Mouse (Mus musculus) limb, embryonic 10.5 days (tissue): ENCODE measurements around the gene Slc26a6. TPM values are rescaled to one million over a fixed set of nuclear protein-coding genes. Genes with fewer than 3 reads are reported as not detected.

Source experiments
- DNase-seq: peaks from one replicate; pipeline ENCODE4 v3.0.0-alpha.2; 2017; ENCODE audit warnings: low spot score
- H3K27ac ChIP-seq: fragments of 300-500 bp; sonication (generic); 2 replicates; pipeline ENCODE4 v1.5.1; 2016; ENCODE audit warnings: mild to moderate bottlenecking
- H3K27me3 ChIP-seq: fragments of 300-500 bp; sonication (generic); 2 replicates; pipeline ENCODE4 v1.6.1; 2016; ENCODE audit warnings: low read depth, mild to moderate bottlenecking; ENCODE audit not compliant: poor library complexity, severe bottlenecking
- H3K36me3 ChIP-seq: fragments of 300-500 bp; sonication (generic); 2 replicates; pipeline ENCODE4 v1.6.1; 2016; ENCODE audit warnings: mild to moderate bottlenecking, moderate library complexity
- H3K4me1 ChIP-seq: fragments of 300-500 bp; sonication (generic); 2 replicates; pipeline ENCODE4 v1.6.1; 2016
- H3K4me3 ChIP-seq: fragments of 300-500 bp; sonication (generic); 2 replicates; pipeline ENCODE4 v1.5.1; 2016; ENCODE audit warnings: mild to moderate bottlenecking, moderate library complexity
- H3K9me3 ChIP-seq: fragments of 300-500 bp; sonication (generic); replicated peaks from 2 replicates; pipeline ENCODE4 v1.6.1; 2016; ENCODE audit warnings: mild to moderate bottlenecking
- WGBS: fragments of 180-500 bp; shearing (Covaris S2); methylation state at CpG from one replicate; pipeline ENCODE4 v1.1.7; 2016; 5-methylcytosine and 5-hydroxymethylcytosine counted together
- polyA plus RNA-seq: library from polyadenylated mRNA; unstranded; fragments of >200 nt; fragmentation: Nextera tagmentation; extraction: Ambion mirVana; gene quantifications from 2 replicates; pipeline ENCODE4 v1.2.1, GENCODE M21; 2016

Slc26a6 gene
- polyA plus RNA-seq, 1 experiment from 2014 or later: 13.7 TPM

DNA sequence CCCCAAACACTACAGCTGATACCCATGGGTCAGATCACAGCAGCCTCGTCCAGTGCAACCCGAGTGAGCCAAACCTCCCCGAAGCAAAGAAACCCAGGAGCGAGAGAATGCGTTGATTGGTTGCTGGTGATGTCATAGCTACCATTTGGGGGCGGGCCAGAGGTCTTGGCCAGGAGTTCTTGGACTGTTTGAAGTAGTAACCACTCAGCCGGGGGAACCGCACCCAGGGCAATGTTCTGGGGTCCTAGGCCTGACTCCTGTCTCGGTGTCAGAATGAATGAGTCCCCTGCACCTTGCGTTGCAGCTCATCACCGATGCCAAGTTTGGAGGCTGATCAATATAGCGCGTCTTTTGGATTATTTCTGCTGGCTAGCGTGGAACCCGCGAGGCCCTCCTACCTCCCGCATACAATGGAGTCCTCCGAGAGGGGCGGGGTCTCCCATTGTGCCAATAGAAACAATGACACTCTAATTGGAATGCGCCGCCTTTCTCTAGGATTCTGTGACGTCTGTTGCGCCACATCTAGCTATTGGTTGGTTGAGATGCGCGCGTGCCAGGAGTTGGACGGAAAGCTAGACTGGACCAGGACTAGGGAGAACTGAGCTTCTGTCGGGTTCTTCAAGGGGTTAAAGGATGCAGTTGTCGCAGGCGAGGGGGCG is 28.2 kb upstream of the Slc26a6 start:
- no peak overlapping the region for H3K27ac ChIP-seq
- H3K9me3 ChIP-seq: no peaks in the 10 kb centered on the region
- H3K36me3 ChIP-seq: no peaks in the 10 kb centered on the region
- H3K4me3 ChIP-seq: no peak overlapping the region; the same call in 1 of the 2 replicates
- peaks cover 26% of the 10 kb centered on the region for H3K4me1 ChIP-seq
- WGBS: 1% methylated on average over 31 of the region's 31 CpGs
- no peak for DNase-seq
- peaks cover 73% of the 10 kb centered on the region for H3K27me3 ChIP-seq

DNA sequence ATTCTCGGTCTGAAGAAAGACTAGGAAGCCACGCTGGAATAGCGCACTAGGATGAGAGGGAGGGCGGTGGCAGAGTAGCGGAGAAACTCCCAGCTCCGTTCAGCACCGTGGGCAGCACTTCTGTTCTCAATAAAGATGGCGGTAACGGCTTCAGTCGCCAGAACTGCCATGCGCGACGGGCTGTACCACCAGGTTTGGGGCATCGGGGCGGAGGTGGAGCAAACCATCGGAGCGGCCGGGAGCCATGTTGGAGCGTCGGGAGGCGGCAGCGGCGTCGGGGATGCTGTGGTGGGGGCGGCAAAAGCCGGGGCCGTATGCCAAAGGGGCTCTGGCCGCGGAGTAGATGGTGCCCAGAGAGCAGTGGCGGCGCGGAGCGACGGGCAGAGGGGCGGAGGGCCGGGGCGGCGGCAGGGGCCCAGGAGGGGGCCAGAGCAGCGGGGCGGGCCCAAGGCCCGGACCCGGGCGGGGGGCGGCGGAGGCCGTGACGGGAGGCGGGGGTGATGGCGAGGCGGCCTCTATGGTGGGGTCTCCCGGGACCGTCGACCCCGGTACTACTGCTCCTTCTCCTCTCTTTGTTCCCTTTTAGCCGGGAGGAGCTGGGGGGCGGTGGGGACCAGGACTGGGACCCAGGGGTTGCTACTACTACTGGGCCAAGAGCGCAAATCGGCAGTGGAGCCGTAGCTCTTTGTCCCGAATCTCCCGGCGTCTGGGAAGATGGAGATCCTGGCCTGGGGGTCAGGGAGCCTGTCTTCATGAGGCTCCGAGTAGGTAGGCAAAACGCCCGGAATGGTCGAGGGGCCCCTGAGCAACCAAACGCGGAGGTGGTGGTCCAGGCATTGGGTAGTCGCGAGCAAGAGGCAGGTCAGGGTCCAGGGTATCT is 27.0 kb upstream of the Slc26a6 start, which contains the start of gene Celsr3:
TSS of gene Celsr3 (plus strand) at position 501 of the 880 bp plus-strand sequence.
- Histone ChIP-seq H3K4me3 (peak within 1 kb of the TSS; percentile 57), H3K36me3 (no peaks in the 10 kb centered on the region), H3K4me1 (peaks cover 26% of the 10 kb centered on the region), H3K27ac (no peak within 1 kb of the TSS), H3K27me3 (peaks cover 85% of the 10 kb centered on the region), H3K9me3 (no peaks in the 10 kb centered on the region)
- peak; percentile 87 for DNase-seq
- 2% methylated on average over 69 of the region's 70 CpGs for WGBS

DNA sequence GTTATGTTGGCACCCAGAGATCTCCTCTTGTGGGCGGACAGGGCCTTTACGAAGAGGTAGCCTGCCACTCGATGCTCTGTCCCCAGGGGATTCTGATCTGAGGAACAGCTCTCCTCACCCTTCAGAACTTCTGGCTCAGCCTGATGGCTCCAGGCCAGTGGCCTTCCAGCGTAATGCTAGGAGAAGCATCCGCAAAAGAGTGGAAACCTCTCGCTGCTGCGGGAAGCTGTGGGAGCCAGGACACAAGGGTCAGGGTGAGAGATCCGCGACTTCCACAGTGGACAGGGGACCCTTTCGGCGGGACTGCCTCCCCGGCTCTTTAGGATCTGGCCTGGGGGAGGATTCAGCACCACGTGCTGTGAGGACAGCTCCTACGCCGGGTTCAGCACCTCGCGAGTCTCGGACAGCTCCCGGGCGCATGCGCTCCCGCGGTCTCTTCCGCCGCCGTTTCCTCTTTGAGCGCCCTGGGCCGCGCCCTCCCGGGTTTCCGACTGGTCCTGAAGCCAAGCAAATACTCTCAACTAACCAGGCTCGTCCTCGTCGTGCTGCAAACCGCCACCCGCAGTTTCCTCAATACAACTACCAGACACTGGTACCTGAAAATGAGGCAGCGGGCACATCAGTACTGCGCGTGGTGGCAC is 26.3 kb upstream of the Slc26a6 start:
- H3K4me1 ChIP-seq: peaks cover 31% of the 10 kb centered on the region
- no peaks in the 10 kb centered on the region for H3K9me3 ChIP-seq
- WGBS: 3% methylated on average over 39 of the region's 39 CpGs
- peaks cover 92% of the 10 kb centered on the region for H3K27me3 ChIP-seq
- no peak overlapping the region for H3K27ac ChIP-seq
- DNase-seq: peak; percentile 91
- no peaks in the 10 kb centered on the region for H3K36me3 ChIP-seq
- H3K4me3 ChIP-seq: peak overlapping the region; percentile 51

DNA sequence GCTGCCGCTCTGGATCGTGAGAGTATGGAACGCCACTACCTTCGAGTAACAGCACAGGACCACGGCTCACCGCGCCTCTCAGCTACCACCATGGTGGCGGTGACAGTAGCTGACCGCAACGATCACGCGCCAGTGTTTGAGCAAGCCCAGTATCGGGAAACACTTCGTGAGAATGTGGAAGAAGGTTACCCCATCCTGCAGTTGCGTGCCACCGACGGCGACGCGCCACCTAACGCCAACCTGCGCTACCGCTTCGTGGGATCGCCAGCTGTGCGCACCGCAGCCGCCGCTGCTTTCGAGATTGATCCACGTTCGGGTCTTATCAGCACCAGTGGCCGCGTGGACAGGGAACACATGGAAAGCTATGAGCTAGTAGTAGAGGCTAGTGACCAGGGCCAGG is 25.6 kb upstream of the Slc26a6 start:
- peaks cover 38% of the 10 kb centered on the region for H3K4me1 ChIP-seq

DNA sequence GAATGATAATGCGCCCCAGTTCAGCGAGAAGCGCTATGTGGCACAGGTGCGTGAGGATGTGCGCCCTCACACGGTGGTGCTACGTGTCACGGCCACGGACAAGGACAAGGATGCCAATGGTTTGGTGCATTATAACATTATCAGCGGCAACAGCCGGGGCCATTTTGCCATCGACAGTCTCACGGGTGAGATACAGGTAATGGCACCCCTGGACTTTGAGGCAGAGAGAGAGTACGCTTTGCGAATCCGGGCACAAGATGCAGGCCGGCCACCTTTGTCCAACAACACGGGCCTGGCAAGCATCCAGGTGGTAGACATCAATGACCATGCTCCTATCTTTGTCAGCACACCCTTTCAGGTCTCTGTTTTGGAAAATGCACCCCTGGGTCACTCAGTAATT is 25.2 kb upstream of the Slc26a6 start:
- 68% methylated on average over 18 of the region's 18 CpGs for WGBS
- H3K4me1 ChIP-seq: peaks cover 42% of the 10 kb centered on the region
- no peak overlapping the region for H3K27ac ChIP-seq
- no peaks in the 10 kb centered on the region for H3K9me3 ChIP-seq
- H3K36me3 ChIP-seq: no peaks in the 10 kb centered on the region
- H3K4me3 ChIP-seq: no peak overlapping the region
- DNase-seq: no peak
- peaks cover 100% of the 10 kb centered on the region for H3K27me3 ChIP-seq

More for the DNA sequence above, 25.6 kb upstream of the Slc26a6 start:
- DNase-seq: no peak
- Histone ChIP-seq H3K36me3 (no peaks in the 10 kb centered on the region), H3K4me3 (peak overlapping the region; percentile 51), H3K27ac (no peak overlapping the region), H3K27me3 (peaks cover 99% of the 10 kb centered on the region), H3K9me3 (no peaks in the 10 kb centered on the region)
- WGBS: 15% methylated on average over 34 of the region's 34 CpGs

DNA sequence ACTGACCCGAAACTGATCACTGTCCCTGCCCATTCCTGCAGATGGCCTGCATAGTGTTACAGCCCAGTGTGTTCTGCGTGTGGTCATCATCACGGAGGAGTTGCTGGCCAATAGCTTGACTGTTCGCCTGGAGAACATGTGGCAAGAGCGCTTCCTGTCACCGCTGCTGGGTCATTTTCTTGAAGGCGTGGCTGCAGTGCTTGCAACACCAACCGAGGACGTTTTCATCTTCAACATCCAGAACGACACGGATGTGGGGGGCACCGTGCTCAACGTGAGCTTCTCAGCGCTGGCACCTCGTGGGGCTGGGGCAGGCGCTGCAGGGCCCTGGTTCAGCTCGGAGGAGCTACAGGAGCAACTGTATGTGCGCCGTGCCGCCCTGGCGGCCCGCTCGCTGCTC is 21.4 kb upstream of the Slc26a6 start:
- WGBS: 8% methylated on average over 23 of the region's 23 CpGs
- H3K36me3 ChIP-seq: no peaks in the 10 kb centered on the region
- H3K9me3 ChIP-seq: no peaks in the 10 kb centered on the region
- H3K4me1 ChIP-seq: peaks cover 26% of the 10 kb centered on the region
- H3K4me3 ChIP-seq: peak overlapping the region; percentile 61
- no peak for DNase-seq
- peaks cover 80% of the 10 kb centered on the region for H3K27me3 ChIP-seq
- no peak overlapping the region for H3K27ac ChIP-seq

DNA sequence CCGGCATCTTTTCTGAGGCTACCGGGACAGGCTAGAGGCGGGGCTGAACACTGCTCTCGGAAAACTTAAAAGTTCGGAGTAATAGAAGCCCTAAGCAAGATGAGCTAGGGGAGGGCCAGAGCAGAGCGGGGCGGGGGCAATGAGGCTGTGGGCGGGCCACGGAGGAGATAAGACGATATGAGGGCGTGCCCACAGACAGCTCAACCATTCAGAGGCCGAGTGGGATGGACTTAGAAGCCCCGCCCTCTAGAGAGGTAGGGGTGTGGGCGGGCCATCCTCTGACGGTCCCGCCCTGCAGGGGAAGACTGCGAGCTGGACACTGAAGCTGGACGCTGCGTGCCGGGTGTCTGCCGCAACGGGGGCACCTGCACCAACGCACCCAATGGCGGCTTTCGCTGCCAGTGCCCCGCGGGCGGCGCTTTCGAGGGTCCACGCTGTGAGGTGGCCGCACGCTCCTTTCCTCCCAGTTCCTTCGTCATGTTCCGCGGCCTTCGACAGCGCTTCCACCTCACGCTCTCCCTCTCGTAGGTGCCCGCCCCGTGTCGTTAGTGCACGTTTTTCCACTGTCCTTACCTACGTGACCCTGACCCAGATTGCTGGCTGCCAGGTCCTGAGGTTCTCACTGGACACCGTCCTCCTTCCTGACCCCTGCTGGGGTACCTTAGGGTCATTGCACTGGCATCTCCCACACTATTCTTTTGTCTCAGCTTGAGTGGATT is 20.5 kb upstream of the Slc26a6 start:
- peaks cover 71% of the 10 kb centered on the region for H3K27me3 ChIP-seq
- peaks cover 20% of the 10 kb centered on the region for H3K4me1 ChIP-seq
- 8% methylated on average over 46 of the region's 46 CpGs for WGBS
- H3K27ac ChIP-seq: no peak overlapping the region
- H3K9me3 ChIP-seq: no peaks in the 10 kb centered on the region
- no peaks in the 10 kb centered on the region for H3K36me3 ChIP-seq
- DNase-seq: peak; percentile 86
- peak overlapping the region; percentile 61 for H3K4me3 ChIP-seq

DNA sequence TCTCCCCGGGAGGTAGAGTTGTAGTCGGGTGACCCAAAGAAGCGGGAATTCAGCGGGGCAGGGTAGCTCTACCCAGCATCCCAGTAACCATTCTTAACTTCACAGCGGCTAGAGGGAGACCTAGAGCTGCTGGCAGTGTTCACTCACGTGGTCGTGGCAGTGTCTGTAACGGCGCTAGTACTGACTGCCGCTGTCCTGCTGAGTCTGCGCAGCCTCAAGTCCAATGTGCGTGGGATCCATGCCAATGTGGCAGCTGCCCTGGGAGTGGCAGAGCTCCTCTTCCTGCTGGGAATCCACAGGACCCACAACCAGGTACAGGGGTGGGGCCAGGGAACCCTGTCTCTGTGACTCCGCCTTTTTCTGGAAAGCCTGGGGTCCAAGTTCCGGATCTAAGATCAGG is 10.1 kb upstream of the Slc26a6 start:
- Histone ChIP-seq H3K27ac (no peak overlapping the region), H3K36me3 (no peaks in the 10 kb centered on the region), H3K4me3 (peak overlapping the region; percentile 25), H3K9me3 (no peaks in the 10 kb centered on the region), H3K27me3 (peaks cover 34% of the 10 kb centered on the region), H3K4me1 (peaks cover 8% of the 10 kb centered on the region)
- WGBS: 20% methylated on average over 14 of the region's 14 CpGs
- DNase-seq: no peak

DNA sequence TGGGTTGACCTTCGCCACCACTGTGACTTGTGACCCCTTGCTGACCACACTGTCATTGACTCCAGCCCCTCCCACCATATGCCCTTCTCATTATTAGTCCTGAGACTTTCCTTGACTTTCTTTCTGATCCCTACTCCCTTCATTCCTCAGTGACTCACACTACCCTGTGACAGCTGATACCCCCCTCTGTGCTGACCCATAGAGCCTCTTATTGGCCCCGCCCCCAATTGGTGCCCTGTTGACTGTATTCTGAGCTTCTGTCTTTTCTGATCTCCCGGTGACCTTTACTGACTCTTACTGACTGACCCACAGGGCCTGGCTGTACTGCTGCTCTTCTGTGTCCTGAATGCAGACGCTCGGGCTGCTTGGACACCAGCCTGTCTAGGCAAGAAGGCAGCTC is 7.7 kb upstream of the Slc26a6 start:
- Histone ChIP-seq H3K36me3 (no peaks in the 10 kb centered on the region), H3K4me3 (no peak overlapping the region), H3K27me3 (peaks cover 34% of the 10 kb centered on the region), H3K27ac (no peak overlapping the region), H3K4me1 (peaks cover 8% of the 10 kb centered on the region), H3K9me3 (no peaks in the 10 kb centered on the region)
- 67% methylated on average over 5 of the region's 5 CpGs for WGBS
- no peak for DNase-seq

DNA sequence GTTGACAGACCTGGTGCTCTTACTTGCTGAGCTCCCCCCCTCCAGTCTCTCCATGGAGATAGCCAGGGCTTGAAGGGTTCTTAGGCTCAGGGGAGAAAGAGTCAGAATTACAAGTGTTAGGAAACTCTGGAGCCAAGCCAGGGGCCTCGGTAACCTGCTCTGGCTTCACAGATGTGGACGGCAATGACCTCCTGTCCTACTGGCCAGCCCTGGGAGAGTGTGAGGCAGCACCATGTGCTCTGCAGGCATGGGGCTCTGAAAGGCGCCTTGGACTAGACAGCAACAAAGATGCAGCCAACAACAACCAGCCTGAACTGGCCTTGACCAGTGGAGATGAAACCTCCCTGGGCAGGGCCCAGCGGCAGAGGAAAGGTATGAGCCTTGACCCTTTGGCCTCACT is 5.7 kb upstream of the Slc26a6 start:
- no peak overlapping the region for H3K4me3 ChIP-seq
- no peaks in the 10 kb centered on the region for H3K9me3 ChIP-seq
- peaks cover 22% of the 10 kb centered on the region for H3K27me3 ChIP-seq
- 89% methylated on average over 4 of the region's 4 CpGs for WGBS
- H3K4me1 ChIP-seq: peaks cover 11% of the 10 kb centered on the region
- H3K36me3 ChIP-seq: no peaks in the 10 kb centered on the region
- H3K27ac ChIP-seq: no peak overlapping the region
- DNase-seq: no peak

DNA sequence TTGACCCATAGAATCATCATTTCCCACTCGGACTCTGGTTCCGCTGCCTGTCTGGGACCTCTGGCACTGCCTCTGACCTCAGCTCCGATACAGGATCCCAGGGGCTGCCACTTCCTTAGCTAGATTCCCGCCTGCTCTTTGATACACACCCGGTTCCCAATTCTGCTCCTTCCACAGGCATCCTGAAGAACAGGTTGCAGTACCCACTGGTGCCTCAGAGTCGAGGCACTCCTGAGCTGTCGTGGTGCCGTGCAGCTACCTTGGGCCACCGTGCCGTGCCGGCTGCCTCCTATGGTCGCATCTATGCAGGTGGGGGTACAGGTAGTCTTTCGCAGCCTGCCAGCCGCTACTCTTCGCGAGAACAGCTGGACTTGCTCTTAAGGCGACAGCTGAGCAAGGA is 4.7 kb upstream of the Slc26a6 start:
- no peak overlapping the region for H3K4me3 ChIP-seq
- H3K27me3 ChIP-seq: peaks cover 11% of the 10 kb centered on the region
- peaks cover 12% of the 10 kb centered on the region; the same call in 1 of the 2 replicates for H3K4me1 ChIP-seq
- H3K36me3 ChIP-seq: no peaks in the 10 kb centered on the region
- no peak for DNase-seq
- 77% methylated on average over 17 of the region's 17 CpGs for WGBS
- H3K9me3 ChIP-seq: no peaks in the 10 kb centered on the region
- H3K27ac ChIP-seq: no peak overlapping the region

DNA sequence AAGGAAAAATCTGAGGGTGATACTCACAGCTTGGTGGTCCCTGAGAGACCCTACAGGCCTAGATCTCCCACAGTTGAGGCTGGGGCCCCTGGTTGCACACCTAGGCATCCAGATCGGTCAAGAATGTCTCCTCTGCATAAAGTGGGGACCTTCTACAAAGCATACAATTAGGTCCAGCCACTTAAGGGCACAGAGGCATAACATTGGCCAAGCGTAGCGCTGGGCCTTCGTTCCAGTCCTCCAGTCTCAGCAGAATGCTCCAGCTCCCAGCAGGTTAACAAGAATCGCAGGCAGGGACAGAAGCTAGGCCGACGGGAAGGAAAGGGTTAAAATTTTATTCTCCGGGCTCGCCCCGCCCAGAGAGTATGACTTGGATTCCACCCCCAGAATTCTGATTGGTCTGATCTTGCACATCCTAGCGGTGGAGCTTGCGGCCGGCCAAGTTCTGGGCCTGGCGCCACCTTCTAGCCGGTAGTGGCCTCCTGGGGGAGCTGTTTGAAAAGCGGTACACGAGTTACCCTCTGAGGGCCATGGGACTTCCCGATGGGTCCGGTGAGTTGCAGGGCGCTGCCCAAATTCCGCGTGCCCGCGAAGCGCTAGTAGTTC is 655 bp downstream of the Slc26a6 start:
- Histone ChIP-seq H3K27ac (peak overlapping the region; percentile 87), H3K4me1 (peaks cover 28% of the 10 kb centered on the region), H3K9me3 (no peaks in the 10 kb centered on the region), H3K27me3 (peaks cover 8% of the 10 kb centered on the region; the same call in 1 of the 2 replicates), H3K4me3 (peak overlapping the region; percentile 74), H3K36me3 (peaks cover 26% of the 10 kb centered on the region)
- peak; percentile 88 for DNase-seq
- WGBS: 3% methylated on average over 25 of the region's 25 CpGs
